Mouse (Mus musculus) bone marrow macrophage, adult 2 months (primary cell): ENCODE results near the gene Tldc2. TPM values are rescaled to one million over a fixed set of nuclear protein-coding genes. Genes with fewer than 3 reads are reported as not detected.

Experiments used
- H3K27ac ChIP-seq: 2 replicates; pipeline ENCODE4 v1.5.1; 2012; ENCODE audit warnings: low read depth, low read length; ENCODE audit not compliant: insufficient read depth
- H3K4me1 ChIP-seq: 2 replicates; pipeline ENCODE4 v1.6.1; 2012; ENCODE audit warnings: low read length; ENCODE audit not compliant: control insufficient read depth, insufficient read depth
- H3K4me3 ChIP-seq: 2 replicates; pipeline ENCODE4 v1.5.1; 2012; ENCODE audit warnings: mild to moderate bottlenecking, low read length, moderate library complexity; ENCODE audit not compliant: insufficient read depth
- CTCF ChIP-seq: IDR thresholded peaks from 2 replicates; pipeline ENCODE4 v1.5.1; 2012; ENCODE audit warnings: low read depth, mild to moderate bottlenecking, low read length, moderate library complexity
- POLR2A ChIP-seq: IDR thresholded peaks from 2 replicates; pipeline ENCODE4 v1.6.1; 2012; ENCODE audit warnings: mild to moderate bottlenecking, low read depth, low read length, borderline replicate concordance
- polyA plus RNA-seq: library from polyadenylated mRNA; stranded (reverse); fragments of >200 nt; gene quantifications from 2 replicates; pipeline ENCODE4 v1.2.4, GENCODE M21; 2012; ENCODE audit not compliant: missing spikeins, insufficient read depth, insufficient read length

Gene Tldc2
- polyA plus RNA-seq, 1 experiment = not detected

DNA sequence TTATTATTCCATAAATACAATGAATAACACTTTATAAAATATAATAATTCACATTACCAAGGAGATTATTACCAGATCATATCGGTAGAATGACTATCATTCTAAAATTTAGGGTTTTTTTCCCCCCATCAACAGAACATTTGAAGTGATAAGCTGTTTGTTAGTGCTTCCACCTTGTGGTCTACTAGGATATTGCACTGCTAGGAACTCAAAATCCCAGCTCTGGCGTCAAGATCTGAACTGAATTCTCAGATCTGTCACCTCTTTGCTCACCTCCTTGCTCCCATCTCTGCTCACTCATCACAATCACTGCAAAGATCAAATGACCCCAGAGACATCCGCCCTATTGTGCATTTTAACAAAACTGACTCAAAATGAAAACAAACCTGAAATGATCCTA lies 30.1 kb downstream of the Tldc2 start:
- H3K4me1 ChIP-seq = no peaks in the 10 kb centered on the region
- H3K4me3 ChIP-seq = no peak overlapping the region
- no peak for TF ChIP-seq CTCF
- TF ChIP-seq POLR2A = no peak
- no peak overlapping the region for H3K27ac ChIP-seq

DNA sequence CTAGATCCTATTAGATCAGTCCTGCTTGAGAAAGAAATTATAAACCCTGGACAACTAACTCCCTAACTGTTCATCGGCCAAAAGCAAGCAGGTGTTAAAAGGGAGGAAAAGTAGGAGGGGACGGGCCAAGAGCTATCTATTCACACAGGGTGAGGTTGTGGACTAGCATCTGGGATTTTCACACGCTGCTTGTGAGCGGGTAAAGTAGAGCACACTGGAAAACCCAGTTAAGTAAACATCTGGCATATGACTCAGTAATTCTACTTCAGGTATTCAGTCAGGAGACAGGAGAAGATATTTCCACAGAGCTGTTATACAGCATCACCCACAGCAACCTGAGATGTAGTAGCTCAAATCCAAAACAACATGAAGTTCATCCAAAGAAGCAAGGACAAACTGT lies 31.7 kb downstream of the Tldc2 start:
- TF ChIP-seq CTCF (no peak), POLR2A (no peak)
- no peak overlapping the region for H3K27ac ChIP-seq
- H3K4me3 ChIP-seq = no peak overlapping the region
- H3K4me1 ChIP-seq = no peaks in the 10 kb centered on the region

DNA sequence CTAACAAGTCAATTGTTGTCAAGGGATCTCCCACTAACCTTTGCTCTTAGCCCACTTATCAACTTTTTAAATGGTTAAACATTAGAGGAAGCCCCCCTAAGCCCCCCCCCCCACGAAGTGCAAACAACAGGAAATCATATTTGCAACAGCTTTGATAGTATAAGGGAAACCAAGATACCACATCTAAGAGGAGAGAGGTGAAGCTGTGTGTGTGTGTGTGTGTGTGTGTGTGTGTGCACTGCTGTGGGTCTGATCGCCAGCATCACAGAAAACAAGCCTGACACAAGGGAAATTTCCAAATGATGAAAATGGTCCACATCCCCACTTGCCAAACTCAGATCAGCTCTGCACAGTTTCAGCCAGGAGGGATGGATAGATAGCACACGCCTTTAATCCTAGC lies 32.2 kb downstream of the Tldc2 start:
- no peak overlapping the region for H3K27ac ChIP-seq
- no peaks in the 10 kb centered on the region for H3K4me1 ChIP-seq
- TF ChIP-seq CTCF = no peak
- TF ChIP-seq POLR2A = no peak
- no peak overlapping the region for H3K4me3 ChIP-seq

DNA sequence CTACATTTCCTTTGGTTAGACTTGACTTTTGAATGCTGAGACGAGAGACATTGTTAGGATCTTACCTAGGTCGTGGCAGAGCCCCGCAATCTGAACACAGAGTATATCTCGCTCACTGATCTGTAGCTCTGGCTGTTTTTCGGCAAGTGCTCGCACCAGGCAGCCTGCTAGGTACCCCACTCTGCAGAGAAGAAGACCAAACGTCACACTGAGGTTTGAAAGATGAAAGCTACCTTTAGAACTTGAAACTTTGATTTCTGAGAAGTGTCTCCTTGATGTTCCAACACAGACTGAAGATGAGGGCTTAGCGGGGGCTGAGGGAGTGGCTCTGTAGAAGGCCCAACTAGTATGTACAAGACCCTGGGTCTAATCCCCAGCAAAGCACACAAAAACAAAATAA lies 34.9 kb downstream of the Tldc2 start:
- no peak for TF ChIP-seq CTCF
- TF ChIP-seq POLR2A = no peak
- Histone ChIP-seq H3K4me3 (no peak overlapping the region), H3K4me1 (0 out of 2 replicates have a peak, but pooled peaks cover 6% of the 10 kb centered on the region), H3K27ac (no peak overlapping the region)

DNA sequence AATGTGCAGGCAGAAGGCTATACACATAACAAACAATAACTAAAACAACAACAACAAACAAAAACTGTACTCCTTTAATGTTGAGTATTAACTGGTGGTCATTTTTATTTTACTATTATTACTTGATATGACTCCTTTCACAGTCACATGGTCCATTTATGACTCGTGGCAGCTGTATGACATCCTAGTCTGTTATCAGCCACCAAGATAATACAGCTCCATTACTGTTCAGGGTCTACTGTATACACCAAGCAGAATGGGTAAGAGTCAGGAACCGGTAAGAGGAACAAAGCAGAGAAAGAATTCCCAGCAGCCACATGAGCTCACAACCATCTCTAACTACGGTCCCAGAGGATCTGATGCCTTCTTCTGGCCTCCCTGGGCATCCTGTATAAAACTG lies 38.4 kb downstream of the Tldc2 start:
- no peak overlapping the region for H3K4me3 ChIP-seq
- no peak overlapping the region for H3K27ac ChIP-seq
- H3K4me1 ChIP-seq = peaks cover 8% of the 10 kb centered on the region; the same call in 1 of the 2 replicates
- TF ChIP-seq CTCF = no peak
- TF ChIP-seq POLR2A = no peak

DNA sequence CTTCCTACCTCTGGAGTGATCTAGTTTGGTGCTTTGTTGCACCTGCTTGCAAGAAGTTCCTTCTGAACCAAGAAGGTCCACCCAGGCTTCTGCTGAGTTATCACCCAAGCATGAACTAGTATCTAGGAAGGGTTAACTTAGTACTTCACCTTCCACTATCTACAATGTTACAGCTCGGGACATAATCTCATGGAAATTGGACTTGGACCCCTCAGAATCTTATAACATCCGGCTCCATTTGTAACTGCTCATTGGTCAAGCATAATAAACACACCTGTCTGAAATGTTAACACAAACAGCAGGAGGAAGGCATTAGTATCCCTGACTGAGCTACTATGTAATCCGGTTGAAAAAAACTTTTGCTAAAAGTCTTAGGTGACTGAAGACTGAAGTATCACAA lies 40.5 kb downstream of the Tldc2 start:
- peaks cover 13% of the 10 kb centered on the region for H3K4me1 ChIP-seq

DNA sequence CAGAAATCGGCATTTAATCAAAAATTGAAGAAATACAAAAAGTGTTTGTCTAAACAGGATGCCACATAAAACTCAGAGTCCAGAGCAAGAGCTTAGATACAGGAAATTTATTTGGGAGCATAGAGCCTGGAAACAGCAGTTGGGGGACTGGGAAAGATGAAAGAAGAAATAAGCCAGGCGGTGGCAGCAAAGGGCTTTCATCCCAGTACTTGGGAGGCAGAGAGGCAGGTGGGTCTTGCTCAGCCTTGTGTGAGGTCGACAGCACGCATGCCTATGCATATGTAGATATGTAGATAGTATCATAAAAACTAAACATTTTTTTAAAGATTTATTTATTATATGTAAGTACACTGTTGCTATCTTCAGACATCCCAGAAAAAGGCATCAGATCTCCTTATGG lies 41.2 kb downstream of the Tldc2 start:
- no peak; the same call in 1 of the 2 replicates for TF ChIP-seq CTCF
- TF ChIP-seq POLR2A = no peak
- Histone ChIP-seq H3K4me1 (peaks cover 17% of the 10 kb centered on the region), H3K4me3 (0 out of 2 replicates have a peak overlapping the region, but pooled peaks have one; percentile 76), H3K27ac (no peak overlapping the region)

More for the DNA sequence above, 40.5 kb downstream of the Tldc2 start:
- no peak overlapping the region for H3K27ac ChIP-seq
- H3K4me3 ChIP-seq = no peak overlapping the region
- TF ChIP-seq CTCF (no peak), POLR2A (no peak)

DNA sequence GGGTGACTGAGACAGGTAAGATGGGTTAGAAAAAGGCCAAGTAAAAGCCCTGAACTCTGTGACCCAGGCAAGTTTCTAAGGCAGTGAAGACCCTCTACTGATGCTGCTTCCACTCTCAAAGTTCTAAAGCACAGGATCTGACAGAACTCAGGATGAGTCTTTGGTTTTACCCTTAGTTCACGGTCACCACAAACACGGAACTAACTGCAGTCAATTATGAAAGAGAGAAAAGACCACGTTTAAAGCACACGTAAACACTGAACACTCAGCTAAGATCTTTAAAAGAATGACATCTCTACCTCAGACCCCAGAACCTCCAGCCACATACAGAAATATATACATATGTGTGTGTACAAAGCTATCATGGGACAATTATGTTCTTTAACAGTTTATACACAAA lies 42.2 kb downstream of the Tldc2 start:
- Histone ChIP-seq H3K27ac (peak overlapping the region; percentile 96), H3K4me3 (peak overlapping the region; percentile 76), H3K4me1 (peaks cover 20% of the 10 kb centered on the region)
- TF ChIP-seq POLR2A (no peak), CTCF (no peak)

DNA sequence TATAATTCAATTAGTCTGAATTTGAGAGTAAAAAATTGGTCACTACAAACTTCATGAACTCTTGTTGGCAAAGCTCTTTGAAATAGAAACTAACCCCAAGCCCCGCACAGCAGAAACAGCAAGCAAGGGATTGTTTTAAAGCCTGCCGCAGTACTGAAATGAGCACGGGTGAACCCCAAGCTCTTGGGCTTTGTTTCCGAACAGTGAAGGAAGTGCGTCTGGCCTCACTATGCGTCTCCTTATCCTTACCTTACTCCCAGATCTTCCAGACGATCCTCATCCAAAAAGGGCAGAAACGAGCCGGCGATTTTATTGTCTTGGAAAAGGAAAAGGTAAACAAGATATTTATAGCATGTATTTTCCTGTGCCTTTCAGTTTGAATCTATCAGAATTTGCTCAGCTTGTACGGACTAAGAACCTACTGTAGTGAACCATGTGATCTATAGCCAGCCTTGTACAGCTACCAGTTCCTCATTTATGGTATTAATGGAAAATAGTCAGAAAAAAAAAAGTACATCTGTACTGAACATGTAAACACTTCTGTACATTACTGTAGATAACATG lies 42.8 kb downstream of the Tldc2 start:
- TF ChIP-seq POLR2A = no peak
- TF ChIP-seq CTCF = no peak
- Histone ChIP-seq H3K4me3 (peak overlapping the region; percentile 76), H3K27ac (peak overlapping the region; percentile 96), H3K4me1 (peaks cover 20% of the 10 kb centered on the region)

DNA sequence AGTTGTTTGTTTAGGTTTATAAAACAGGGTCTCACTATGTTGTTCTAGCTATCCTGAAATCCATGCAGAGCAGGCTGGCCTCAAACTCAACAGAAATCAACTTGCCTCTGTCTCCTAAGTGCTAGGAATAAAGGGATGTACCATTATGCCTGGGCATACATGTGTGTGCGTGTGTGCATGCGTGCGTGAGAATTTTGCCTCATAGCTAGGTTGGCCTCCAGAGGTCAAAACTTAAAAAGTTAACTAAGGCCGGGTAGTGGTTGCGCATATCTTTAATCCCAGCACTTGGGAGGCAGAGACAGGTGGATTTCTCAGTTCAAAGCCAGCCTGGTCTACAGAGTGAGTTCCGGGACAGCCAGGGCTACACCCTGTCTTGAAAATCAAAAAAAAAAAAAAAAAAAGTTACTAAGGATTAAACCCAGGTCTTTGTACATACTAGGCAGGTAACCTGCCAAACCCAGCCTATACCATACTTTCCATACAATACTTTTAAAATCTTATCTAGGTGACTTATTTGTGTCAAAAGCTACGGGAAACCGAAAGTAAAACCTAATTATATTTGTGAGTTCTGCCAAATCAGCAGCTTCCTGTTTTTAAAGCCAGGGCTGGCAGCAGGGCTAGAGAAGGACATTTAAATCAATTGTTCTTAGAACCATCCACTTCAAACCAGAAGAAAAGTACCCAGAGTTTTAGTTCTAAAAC lies 44.1 kb downstream of the Tldc2 start:
- TF ChIP-seq CTCF (no peak), POLR2A (no peak)
- H3K27ac ChIP-seq = peak overlapping the region; percentile 71
- H3K4me3 ChIP-seq = peak overlapping the region; percentile 59
- H3K4me1 ChIP-seq = peaks cover 21% of the 10 kb centered on the region

DNA sequence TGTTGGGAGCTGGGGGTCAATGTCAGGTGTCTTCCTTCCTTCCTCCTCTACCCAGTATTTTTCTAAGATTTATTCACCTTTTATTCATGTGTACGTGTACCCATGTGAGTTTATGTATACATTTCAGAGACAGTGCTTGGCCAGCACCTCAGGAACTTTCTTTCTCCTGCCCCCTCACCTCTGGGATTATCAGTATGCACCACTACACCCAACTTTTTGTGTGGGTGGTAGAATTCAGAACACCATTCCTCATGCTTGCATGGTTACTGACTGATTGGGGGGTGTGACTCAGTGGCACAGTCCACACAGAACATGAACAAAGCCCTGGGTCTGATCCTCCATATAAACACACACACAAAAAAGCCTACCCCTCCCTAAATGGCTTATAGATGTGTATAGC lies 45.2 kb downstream of the Tldc2 start:
- TF ChIP-seq CTCF (no peak), POLR2A (no peak)
- H3K4me3 ChIP-seq = no peak overlapping the region
- no peak overlapping the region for H3K27ac ChIP-seq
- peaks cover 20% of the 10 kb centered on the region for H3K4me1 ChIP-seq
